Comparison of ENCODE assay signal across 8 mouse cellular contexts in genomic region chr4:128774467-128774866, GRCm38 (mm10). TPM values are rescaled to one million over a fixed set of nuclear protein-coding genes. Genes with fewer than 3 reads are reported as not detected.
DNase-seq lines count a peak whose midpoint lies in the region; ATAC-seq lines count a peak whose summit lies in the region.

No protein-coding gene starts in this region.

- DNase-seq in frontal cortex, postnatal 36 days (ENCODE audit: low spot score in 2 of 2), result peak; percentile 44 to 63
- DNase-seq in frontal cortex, postnatal 14 days (ENCODE audit: low spot score in 2 of 2), result no peak
- peak; percentile 57 to 64 for DNase-seq in right cerebral cortex, adult 2 months (ENCODE audit: low spot score in 2 of 2)
- DNase-seq in right cerebral cortex, postnatal 25 days, result no peak
- DNase-seq in c-Kit-positive CD71-positive TER-119-positive erythroid progenitor cells, embryonic 14.5 days (ENCODE audit: low spot score), result peak; percentile 59
- DNase-seq in kidney, adult 8-10 months, result peak; percentile 42 to 70
- DNase-seq in lung, postnatal 36 days, result peak; percentile 85

- no peak overlapping the region for H3K9ac ChIP-seq in forebrain, embryonic 12.5 days

- no peak overlapping the region for H3K4me2 ChIP-seq in forebrain, embryonic 12.5 days

- H3K9me3 ChIP-seq in forebrain, embryonic 12.5 days, result no peaks in the 10 kb centered on the region

- 93% methylated on average over 9 of the region's 9 CpGs for WGBS in forebrain, embryonic 12.5 days

- H3K36me3 ChIP-seq in forebrain, embryonic 12.5 days (replicated peaks), result peaks cover 76% of the 10 kb centered on the region

- no peak overlapping the region for H3K27ac ChIP-seq in forebrain, embryonic 12.5 days

- H3K4me1 ChIP-seq in forebrain, embryonic 12.5 days, result no peaks in the 10 kb centered on the region; the same call in 1 of the 2 replicates

- no peaks in the 10 kb centered on the region for H3K27me3 ChIP-seq in forebrain, embryonic 12.5 days

- ATAC-seq in forebrain, embryonic 12.5 days (ENCODE audit: low FRiP score), result no peak

- no peak overlapping the region for H3K4me3 ChIP-seq in forebrain, embryonic 12.5 days (replicated peaks)

RNA-seq across cellular contexts. Expression of gene A3galt2, which starts 19.3 kb away (rescaled TPM):
- polyA plus RNA-seq in forebrain, embryonic 12.5 days (2016; fragmentation: Nextera tagmentation; extraction: Ambion mirVana), result 0.38 and 0.57 TPM in 2 replicates

RNA-seq across cellular contexts. Expression of gene Zfp362, which starts 31.4 kb away (rescaled TPM):
- polyA plus RNA-seq in forebrain, embryonic 12.5 days (2016; fragmentation: Nextera tagmentation; extraction: Ambion mirVana), result 41.9 and 43.7 TPM in 2 replicates

Comparison
In these comparisons a context has a peak if more than half of its experiments do, and no peak if none do; other contexts are left out.
1. DNase-seq: peak in frontal cortex, postnatal 36 days (2 of 2), right cerebral cortex, adult 2 months (2 of 2), c-Kit-positive CD71-positive TER-119-positive erythroid progenitor cells, embryonic 14.5 days (single experiment), kidney, adult 8-10 months (2 of 2) and lung, postnatal 36 days (single experiment); none in frontal cortex, postnatal 14 days (0 of 2) and right cerebral cortex, postnatal 25 days (single experiment).